ENCODE assay signal across 22 mouse cellular contexts in genomic region chr5:81621106-81621505, GRCm38 (mm10).
"Had no signal": no experiment of that assay in that cellular context is flagged by ENCODE, and none has a peak within 500 bp of the region (broad histone marks: within the 10 kb centered on the region; RNA-seq: fewer than 3 reads in every experiment).

No protein-coding gene starts in this region.

- H3K4me1 ChIP-seq: kidney, embryonic 15.5 days; liver, embryonic 13.5 days; lung, embryonic 15.5 days; megakaryocyte, embryonic 14.5 days; neural tube, embryonic 12.5 days had no signal

- H3K4me2 ChIP-seq: kidney, embryonic 15.5 days; liver, embryonic 13.5 days; lung, embryonic 15.5 days; midbrain, embryonic 13.5 days; neural tube, embryonic 12.5 days; neural tube, embryonic 15.5 days had no signal

- H3K9ac ChIP-seq: kidney, embryonic 15.5 days; liver, embryonic 13.5 days; lung, embryonic 15.5 days; midbrain, embryonic 13.5 days; neural tube, embryonic 12.5 days; neural tube, embryonic 15.5 days had no signal

- H3K36me3 ChIP-seq: kidney, embryonic 15.5 days; liver, embryonic 13.5 days; lung, embryonic 15.5 days; midbrain, embryonic 10.5 days; midbrain, embryonic 13.5 days; neural tube, embryonic 12.5 days; neural tube, embryonic 15.5 days had no signal

- ATAC-seq: midbrain, embryonic 13.5 days had no signal

- H3K4me3 ChIP-seq: kidney, embryonic 15.5 days; left cerebral cortex, adult 2 months; liver, embryonic 13.5 days; lung, embryonic 15.5 days; megakaryocyte, embryonic 14.5 days; midbrain, embryonic 10.5 days; midbrain, embryonic 13.5 days; neural tube, embryonic 12.5 days; neural tube, embryonic 15.5 days had no signal

- DNase-seq: kidney, adult 8-10 months; kidney, postnatal 10 days; kidney, postnatal 36 days; layer of hippocampus, postnatal 36 days; liver, embryonic 13.5 days; lung, postnatal 10 days; lung, postnatal 36 days; right cerebral cortex, adult 18-20 months; right cerebral cortex, postnatal 14 days; right cerebral cortex, postnatal 4 days; thymus, adult 2 months; thymus, postnatal 14 days; thymus, postnatal 4 days had no signal

- H3K9me3 ChIP-seq: kidney, embryonic 15.5 days; liver, embryonic 13.5 days; lung, embryonic 15.5 days; megakaryocyte, embryonic 14.5 days; midbrain, embryonic 10.5 days; midbrain, embryonic 13.5 days; neural tube, embryonic 12.5 days; neural tube, embryonic 15.5 days had no signal

- H3K27ac ChIP-seq: kidney, embryonic 15.5 days; left cerebral cortex, adult 2 months; liver, embryonic 13.5 days; lung, embryonic 15.5 days; midbrain, embryonic 10.5 days; midbrain, embryonic 13.5 days; neural tube, embryonic 12.5 days; neural tube, embryonic 15.5 days; stomach, postnatal 0 days had no signal

- H3K27me3 ChIP-seq: kidney, embryonic 15.5 days; liver, embryonic 13.5 days; lung, embryonic 15.5 days; megakaryocyte, embryonic 14.5 days; midbrain, embryonic 13.5 days; neural tube, embryonic 12.5 days; neural tube, embryonic 15.5 days had no signal
